Mouse (Mus musculus): ENCODE data around the gene Ankrd34a. TPM values are rescaled to one million over a fixed set of nuclear protein-coding genes. Genes with fewer than 3 reads are reported as not detected.

The Ankrd34a gene
- polyA plus RNA-seq, 1 experiment, result 0.23 TPM

- H3K36me3 ChIP-seq (ENCODE audit: control insufficient read depth, insufficient read depth, low read length), result no peaks in the 10 kb centered on the region
- no peak for DNase-seq
- H3K27ac ChIP-seq (ENCODE audit: insufficient read depth, low read depth, low read length), result peak overlapping the region; percentile 48; the same call in 1 of the 2 replicates
- WGBS, result 6% methylated on average over 15 of the region's 15 CpGs
- peak overlapping the region; percentile 75 for H3K4me3 ChIP-seq (ENCODE audit: insufficient read depth, low read depth, low read length)
- no peak for TF ChIP-seq CTCF (conservative IDR thresholded peaks at IDR 0.05; ENCODE audit: insufficient read depth, insufficient read length, low read depth, low read length)
- no peak for TF ChIP-seq POLR2A (IDR thresholded peaks at IDR 0.05; ENCODE audit: low read depth, low read length)
- peaks cover 13% of the 10 kb centered on the region for H3K4me1 ChIP-seq (ENCODE audit: control insufficient read depth, insufficient read depth, low read length)
- H3K27me3 ChIP-seq (replicated peaks; ENCODE audit: control insufficient read depth, insufficient read depth, low read length), result no peaks in the 10 kb centered on the region; the same call in 1 of the 2 replicates
These were observed 39.5 kb downstream of the Ankrd34a start for GRCm38 (mm10) chr3:96635906-96636305.

- Histone ChIP-seq H3K27me3 (replicated peaks; ENCODE audit: control insufficient read depth, insufficient read depth, low read length) (no peaks in the 10 kb centered on the region; the same call in 1 of the 2 replicates), H3K4me1 (ENCODE audit: control insufficient read depth, insufficient read depth, low read length) (peaks cover 13% of the 10 kb centered on the region), H3K36me3 (ENCODE audit: control insufficient read depth, insufficient read depth, low read length) (no peaks in the 10 kb centered on the region), H3K4me3 (ENCODE audit: insufficient read depth, low read depth, low read length) (peak overlapping the region; percentile 28), H3K27ac (ENCODE audit: insufficient read depth, low read depth, low read length) (no peak overlapping the region)
- no peak for TF ChIP-seq POLR2A (IDR thresholded peaks at IDR 0.05; ENCODE audit: low read depth, low read length)
- no peak for TF ChIP-seq CTCF (conservative IDR thresholded peaks at IDR 0.05; ENCODE audit: insufficient read depth, insufficient read length, low read depth, low read length)
- DNase-seq, result no peak
- 57% methylated on average over 11 of the region's 11 CpGs for WGBS
These were observed 40.0 kb downstream of the Ankrd34a start for GRCm38 (mm10) chr3:96636448-96636847.

GRCm38 (mm10) chr3:96639219-96639618, 42.8 kb downstream of the Ankrd34a start:
- no peaks in the 10 kb centered on the region for H3K36me3 ChIP-seq (ENCODE audit: control insufficient read depth, insufficient read depth, low read length)
- H3K27me3 ChIP-seq (replicated peaks; ENCODE audit: control insufficient read depth, insufficient read depth, low read length), result no peaks in the 10 kb centered on the region; the same call in 1 of the 2 replicates
- no peak overlapping the region for H3K27ac ChIP-seq (ENCODE audit: insufficient read depth, low read depth, low read length)
- peak; percentile 77 for DNase-seq
- 92% methylated on average over 1 of the region's 1 CpGs for WGBS
- peaks cover 13% of the 10 kb centered on the region for H3K4me1 ChIP-seq (ENCODE audit: control insufficient read depth, insufficient read depth, low read length)
- no peak overlapping the region for H3K4me3 ChIP-seq (ENCODE audit: insufficient read depth, low read depth, low read length)
- TF ChIP-seq POLR2A (IDR thresholded peaks at IDR 0.05; ENCODE audit: low read depth, low read length) (no peak), CTCF (conservative IDR thresholded peaks at IDR 0.05; ENCODE audit: insufficient read depth, insufficient read length, low read depth, low read length) (peak; percentile 76)

GRCm38 (mm10) chr3:96645018-96645649, 48.7 kb downstream of the Ankrd34a start, which contains the start of gene Itga10:
Gene Itga10, plus strand, starts transcription at chr3:96645584.
- no peaks in the 10 kb centered on the region for H3K4me1 ChIP-seq (ENCODE audit: control insufficient read depth, insufficient read depth, low read length)
- H3K36me3 ChIP-seq (ENCODE audit: control insufficient read depth, insufficient read depth, low read length), result no peaks in the 10 kb centered on the region
- H3K27me3 ChIP-seq (replicated peaks; ENCODE audit: control insufficient read depth, insufficient read depth, low read length), result no peaks in the 10 kb centered on the region
- DNase-seq, result peak; percentile 43
- TF ChIP-seq CTCF (conservative IDR thresholded peaks at IDR 0.05; ENCODE audit: insufficient read depth, insufficient read length, low read depth, low read length) (peak; percentile 59), POLR2A (IDR thresholded peaks at IDR 0.05; ENCODE audit: low read depth, low read length) (no peak)
- no peak within 1 kb of the TSS for H3K4me3 ChIP-seq (ENCODE audit: insufficient read depth, low read depth, low read length)
- WGBS, result 68% methylated on average over 7 of the region's 7 CpGs
- no peak within 1 kb of the TSS for H3K27ac ChIP-seq (ENCODE audit: insufficient read depth, low read depth, low read length)

- H3K27ac ChIP-seq (ENCODE audit: insufficient read depth, low read depth, low read length), result no peak overlapping the region
- DNase-seq, result no peak
- TF ChIP-seq CTCF (conservative IDR thresholded peaks at IDR 0.05; ENCODE audit: insufficient read depth, insufficient read length, low read depth, low read length) (no peak), POLR2A (IDR thresholded peaks at IDR 0.05; ENCODE audit: low read depth, low read length) (no peak)
- H3K4me1 ChIP-seq (ENCODE audit: control insufficient read depth, insufficient read depth, low read length), result no peaks in the 10 kb centered on the region
- H3K36me3 ChIP-seq (ENCODE audit: control insufficient read depth, insufficient read depth, low read length), result no peaks in the 10 kb centered on the region
- H3K27me3 ChIP-seq (replicated peaks; ENCODE audit: control insufficient read depth, insufficient read depth, low read length), result no peaks in the 10 kb centered on the region
- no peak overlapping the region for H3K4me3 ChIP-seq (ENCODE audit: insufficient read depth, low read depth, low read length)
- WGBS, result 84% methylated on average over 3 of the region's 3 CpGs
These were observed 50.9 kb downstream of the Ankrd34a start for GRCm38 (mm10) chr3:96647365-96647764.

Other genes with a start within 250 kb of the Ankrd34a start
- 0.08 and 0.14 TPM in 2 replicates for gene BC107364, start 144.3 kb upstream of the Ankrd34a start, polyA plus RNA-seq (2012; rRNA removed)
- 0.23 and 3.9 TPM in 2 replicates for gene Hfe2, start 71.5 kb upstream of the Ankrd34a start, polyA plus RNA-seq (2012; rRNA removed)
- 514 and 518 TPM in 2 replicates for gene Txnip, start 38.7 kb upstream of the Ankrd34a start, polyA plus RNA-seq (2012; rRNA removed)
- 0.20 TPM in 1 of 2 replicates, not detected in the other for gene Gm16253, start 19.7 kb upstream of the Ankrd34a start, polyA plus RNA-seq (2012; rRNA removed)
- gene Polr3gl, start 2.5 kb upstream of the Ankrd34a start, polyA plus RNA-seq (2012; rRNA removed), result 14.5 and 15.3 TPM in 2 replicates
- 7.7 and 9.6 TPM in 2 replicates for gene Lix1l, start 4.5 kb downstream of the Ankrd34a start, polyA plus RNA-seq (2012; rRNA removed)
- 7.8 and 16.1 TPM in 2 replicates for gene Rbm8a, start 33.3 kb downstream of the Ankrd34a start, polyA plus RNA-seq (2012; rRNA removed)
- 57.6 and 57.7 TPM in 2 replicates for gene Pex11b, start 38.7 kb downstream of the Ankrd34a start, polyA plus RNA-seq (2012; rRNA removed)
- gene Gm42957, start 38.8 kb downstream of the Ankrd34a start, polyA plus RNA-seq (2012; rRNA removed), result 0.07 TPM in 1 of 2 replicates, not detected in the other
- 1.2 and 1.6 TPM in 2 replicates for gene Itga10, start 48.9 kb downstream of the Ankrd34a start, polyA plus RNA-seq (2012; rRNA removed)
- gene Ankrd35, start 73.5 kb downstream of the Ankrd34a start, polyA plus RNA-seq (2012; rRNA removed), result 0.38 and 0.45 TPM in 2 replicates
- gene Pias3, start 99.7 kb downstream of the Ankrd34a start, polyA plus RNA-seq (2012; rRNA removed), result 21.0 and 23.2 TPM in 2 replicates
- gene Nudt17, start 111.9 kb downstream of the Ankrd34a start, polyA plus RNA-seq (2012; rRNA removed), result 2.0 and 3.6 TPM in 2 replicates
- gene Polr3c, start 131.0 kb downstream of the Ankrd34a start, polyA plus RNA-seq (2012; rRNA removed), result 32.2 and 34.6 TPM in 2 replicates
- gene Rnf115, start 131.0 kb downstream of the Ankrd34a start, polyA plus RNA-seq (2012; rRNA removed), result 20.7 and 23.5 TPM in 2 replicates
- 343 and 414 TPM in 2 replicates for gene Pdzk1, start 232.6 kb downstream of the Ankrd34a start, polyA plus RNA-seq (2012; rRNA removed)
- gene Cd160, start 232.7 kb downstream of the Ankrd34a start, polyA plus RNA-seq (2012; rRNA removed), result 0.08 and 0.33 TPM in 2 replicates